Mouse (Mus musculus) megakaryocyte, adult 5-6 weeks (primary cell): ENCODE measurements around the gene Pard3b. TPM values are rescaled to one million over a fixed set of nuclear protein-coding genes. Genes with fewer than 3 reads are reported as not detected.

Experiments
- ATAC-seq: 2 replicates; pipeline ENCODE4 v1.8.0; 2016; ENCODE audit warnings: mild to moderate bottlenecking, inconsistent platforms; ENCODE audit not compliant: poor library complexity, severe bottlenecking
- total RNA-seq, 2 experiments: library from RNA; stranded (forward) in 1 of 2; stranded (reverse) in 1 of 2; fragments of 153-499, 151-499 nt in 1 of 2; fragments of 221-1000, 200-1000 nt in 1 of 2; gene quantifications; 2 replicates each; pipeline versions ENCODE4 v1.2.3 to v1.2.4; 2015 to 2017

The Pard3b gene
- total RNA-seq, 2 experiments from 2014 or later, result 0.45 to 0.48 TPM

DNA sequence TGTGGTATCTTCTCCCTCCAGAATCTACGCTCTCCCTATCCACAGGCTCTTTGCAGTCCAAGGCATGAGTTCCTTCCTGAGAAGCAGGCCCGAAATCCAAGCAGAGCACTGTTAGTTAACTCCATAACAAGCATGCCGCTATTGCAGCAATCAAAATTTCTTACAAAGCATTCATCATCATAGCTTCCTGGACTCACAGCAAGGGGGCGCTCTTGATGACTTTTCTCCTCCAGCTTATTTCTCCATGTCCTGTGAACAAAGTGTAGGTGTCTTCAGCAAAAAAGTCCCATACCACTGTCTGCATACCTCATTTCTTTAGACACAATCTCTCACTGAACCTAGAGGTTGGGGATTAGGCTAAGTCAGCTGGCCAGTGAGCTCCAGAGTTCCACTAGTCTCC, 739.7 kb downstream of the Pard3b start:
- peak; percentile 79 for ATAC-seq

- ATAC-seq, result no peak
These were observed 744.3 kb downstream of the Pard3b start for GRCm38 (mm10) chr1:62382807-62383514.

DNA sequence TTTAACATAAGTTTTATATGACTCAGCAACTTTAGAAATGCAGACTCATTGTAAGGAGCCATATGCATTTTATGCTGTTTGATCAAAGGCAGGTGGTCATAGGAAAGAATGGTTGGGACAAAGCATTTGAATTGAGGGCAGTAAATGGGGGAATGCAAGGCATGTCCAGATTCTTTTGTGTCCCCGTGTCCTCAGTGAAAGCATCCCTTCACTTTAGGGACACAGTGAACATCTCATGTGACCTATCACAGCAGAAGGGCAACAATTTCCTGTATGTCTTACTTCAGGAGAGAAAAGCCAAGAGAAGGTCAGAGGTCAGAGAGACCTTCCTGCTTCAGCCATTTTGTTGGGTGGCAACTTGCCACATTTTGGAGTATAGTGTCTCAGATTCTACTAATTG, 745.6 kb downstream of the Pard3b start:
- ATAC-seq, result no peak

GRCm38 (mm10) chr1:62388013-62388412, 749.4 kb downstream of the Pard3b start:
- ATAC-seq, result no peak

GRCm38 (mm10) chr1:62392863-62393262, 754.2 kb downstream of the Pard3b start:
- peak; percentile 74 for ATAC-seq

DNA sequence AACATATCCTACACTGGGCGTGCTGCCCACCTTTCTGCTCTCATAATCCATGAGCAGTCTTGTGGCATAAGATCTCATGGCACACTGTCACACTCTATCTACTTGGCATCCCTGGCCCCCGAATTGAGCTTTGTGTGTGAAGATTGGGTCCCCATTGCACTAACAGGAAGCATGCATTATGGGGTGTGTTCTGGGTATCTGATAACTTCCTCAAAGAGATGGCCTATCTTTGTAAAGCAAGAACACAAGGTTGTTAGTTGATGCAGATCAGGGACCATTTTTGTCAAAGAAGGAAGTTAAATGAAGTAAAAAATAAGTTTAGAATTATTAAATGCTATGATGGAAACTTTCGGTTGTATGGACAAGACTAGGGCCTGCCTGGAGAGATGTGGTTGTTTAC, 755.9 kb downstream of the Pard3b start:
- peak; percentile 76 for ATAC-seq

DNA sequence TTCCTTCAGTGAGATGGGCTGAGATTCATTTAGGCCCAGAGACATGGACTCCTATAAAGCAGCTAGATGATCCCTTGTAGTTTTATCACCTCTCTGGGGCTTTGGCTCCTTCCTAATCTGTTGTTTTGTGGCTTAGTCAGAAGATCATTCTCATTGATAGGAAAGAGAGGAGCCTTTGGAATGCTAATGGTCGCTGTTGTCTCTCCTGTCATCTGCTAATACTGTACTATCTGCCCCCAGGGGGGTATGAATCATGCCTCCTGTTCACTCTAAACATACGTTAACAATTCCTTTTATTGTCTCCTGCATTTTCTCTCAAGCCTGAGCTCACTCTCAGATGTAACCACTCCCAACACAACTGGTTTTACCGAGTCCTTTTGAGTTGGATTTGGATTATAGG, 759.6 kb downstream of the Pard3b start:
- ATAC-seq, result no peak

- no peak for ATAC-seq
These were observed 760.1 kb downstream of the Pard3b start for GRCm38 (mm10) chr1:62398738-62399137.

DNA sequence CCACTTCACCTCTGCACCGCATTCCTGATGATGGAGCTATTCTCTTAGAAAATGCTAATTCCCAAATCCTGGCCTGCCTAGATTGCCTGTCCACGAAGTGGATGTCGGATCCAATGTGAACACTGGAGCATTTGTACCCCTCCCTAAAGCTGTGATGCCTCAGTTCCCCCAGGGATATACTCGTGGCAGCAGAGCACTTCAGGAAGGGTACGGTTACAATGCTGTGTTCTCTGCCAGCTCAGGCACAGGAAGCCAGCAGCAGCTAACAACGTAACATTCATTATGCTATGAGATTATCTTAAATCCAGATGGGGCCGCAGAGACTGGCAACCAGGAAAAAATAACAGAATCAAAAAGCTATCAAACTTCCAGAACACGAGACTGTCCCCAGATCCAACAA, 766.4 kb downstream of the Pard3b start:
- ATAC-seq, result no peak

GRCm38 (mm10) chr1:62411368-62411767, 772.7 kb downstream of the Pard3b start:
- no peak for ATAC-seq

DNA sequence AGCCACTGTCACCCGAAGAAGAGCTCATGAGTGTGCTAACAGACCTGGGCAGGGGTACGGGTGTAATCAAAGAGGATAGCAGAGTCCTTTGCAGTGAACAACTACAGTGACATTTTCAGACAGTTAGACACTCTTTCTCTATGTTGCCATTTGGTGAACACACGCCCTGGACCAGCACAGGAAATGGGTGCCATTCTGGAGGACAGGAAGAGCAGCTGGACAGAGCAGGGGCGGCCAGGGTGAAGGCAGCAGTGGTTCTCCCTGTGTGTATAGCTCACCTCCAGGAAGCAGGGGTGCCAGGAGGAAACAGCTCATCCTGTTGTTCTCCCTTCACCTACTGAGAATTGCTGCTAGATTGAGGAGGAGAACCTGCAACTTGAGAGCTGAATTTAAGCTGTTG, 773.4 kb downstream of the Pard3b start:
- peak; percentile 11; the same call in 1 of the 2 replicates for ATAC-seq

GRCm38 (mm10) chr1:62412988-62413387, 774.4 kb downstream of the Pard3b start:
- ATAC-seq, result peak; percentile 31; the same call in 1 of the 2 replicates

GRCm38 (mm10) chr1:62414521-62414920, 775.9 kb downstream of the Pard3b start:
- no peak for ATAC-seq

DNA sequence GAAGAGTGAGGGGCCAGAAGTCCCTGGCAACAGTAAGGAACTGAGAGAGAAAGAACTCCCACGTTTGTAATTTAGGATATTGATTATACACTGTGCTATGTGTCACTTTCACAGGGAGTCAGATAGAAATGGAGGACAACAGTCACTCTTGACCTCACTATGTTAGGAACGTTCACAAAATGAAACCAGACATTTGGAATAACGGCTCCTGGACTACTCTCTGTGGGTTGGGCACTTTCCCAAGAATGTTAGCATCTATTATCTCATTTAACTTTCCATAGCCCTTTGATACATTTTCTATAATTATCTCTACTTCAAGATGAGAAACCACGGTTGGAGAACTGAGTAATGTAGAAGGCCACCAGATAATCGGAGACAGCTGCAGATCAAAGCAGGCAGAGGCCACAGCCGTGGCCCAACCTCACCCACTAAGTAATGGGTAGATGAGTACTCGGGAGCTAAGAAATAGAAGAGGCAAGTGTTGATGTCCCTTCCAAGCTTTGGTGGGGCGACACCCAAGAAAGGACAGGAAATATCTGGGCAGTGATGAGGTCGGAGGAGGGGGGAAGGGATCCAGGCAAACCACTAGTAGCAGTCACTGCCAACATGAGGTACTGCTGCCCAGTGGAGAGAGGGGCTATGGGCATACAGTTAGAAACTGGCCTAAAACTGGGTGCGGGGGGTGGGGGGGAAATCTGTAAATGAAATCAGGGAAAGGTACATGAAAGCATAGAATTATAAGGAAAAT, 778.2 kb downstream of the Pard3b start:
- no peak for ATAC-seq

- no peak for ATAC-seq
These were observed 784.4 kb downstream of the Pard3b start for GRCm38 (mm10) chr1:62422896-62423650.

- ATAC-seq, result no peak
These were observed 786.7 kb downstream of the Pard3b start for GRCm38 (mm10) chr1:62425369-62425768.

GRCm38 (mm10) chr1:62428736-62429135, 790.1 kb downstream of the Pard3b start:
- no peak for ATAC-seq

- no peak for ATAC-seq
These were observed 790.9 kb downstream of the Pard3b start for GRCm38 (mm10) chr1:62429333-62430182.

DNA sequence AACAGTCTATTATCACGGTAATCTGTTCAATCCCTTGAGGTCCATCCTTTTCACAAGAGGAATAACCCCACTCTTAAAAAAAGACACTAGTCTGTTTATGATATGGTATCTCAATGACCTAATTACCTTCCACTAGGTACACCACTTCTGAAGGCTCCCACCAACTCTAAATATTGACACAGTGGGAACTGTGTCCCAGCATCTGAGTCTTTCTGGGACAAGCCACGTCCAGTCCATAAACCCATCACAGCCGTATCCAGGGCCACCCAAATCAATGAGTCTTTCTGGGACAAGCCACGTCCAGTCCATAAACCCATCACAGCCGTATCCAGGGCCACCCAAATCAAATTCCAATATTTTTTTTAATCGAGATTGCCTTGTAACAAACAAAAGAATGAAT, 792.4 kb downstream of the Pard3b start:
- no peak for ATAC-seq

- no peak for ATAC-seq
These were observed 795.3 kb downstream of the Pard3b start for GRCm38 (mm10) chr1:62433891-62434290.

DNA sequence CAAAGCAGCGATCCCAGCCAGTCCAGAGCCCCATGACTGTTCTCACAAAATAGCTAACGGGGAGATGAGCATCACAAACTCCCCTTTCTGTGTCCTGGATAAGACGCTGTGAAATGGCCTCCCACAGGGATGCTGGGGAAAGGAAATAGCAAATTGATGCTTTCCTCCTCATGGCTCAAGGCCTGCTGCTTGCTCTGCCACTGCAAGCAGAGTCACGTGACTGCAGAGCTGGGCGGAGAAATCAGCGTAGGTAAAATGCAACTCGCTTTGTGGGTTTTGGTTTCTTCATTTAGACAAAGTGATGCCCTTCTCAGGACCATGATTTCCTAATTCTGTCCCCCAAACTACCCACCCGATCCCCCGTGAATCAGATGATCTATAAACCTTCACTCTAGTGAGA, 797.2 kb downstream of the Pard3b start:
- no peak for ATAC-seq
